Comparison of ENCODE assay signal across 8 mouse cellular contexts in genomic region chr15:12321788-12322621, GRCm38 (mm10). TPM values are rescaled to one million over a fixed set of nuclear protein-coding genes. Genes with fewer than 3 reads are reported as not detected.
DNase-seq lines count a peak whose midpoint lies in the region; ATAC-seq lines count a peak whose summit lies in the region.

1810049J17Rik (minus strand) TSS chr15:12321899.

- peak; percentile 4; the same call in 1 of the 2 replicates for ATAC-seq in hindbrain, embryonic 15.5 days (ENCODE audit: low FRiP score, low read depth)
- peak; percentile 23 for ATAC-seq in limb, embryonic 12.5 days (ENCODE audit: insufficient number of reproducible peaks, insufficient read depth, low FRiP score, low TSS enrichment, low read depth)
- ATAC-seq in midbrain, embryonic 12.5 days (ENCODE audit: low FRiP score, low read depth), result peak; percentile 50

- peak within 1 kb of the TSS; percentile 93 for H3K27ac ChIP-seq in hindbrain, embryonic 15.5 days (replicated peaks)
- peak within 1 kb of the TSS; percentile 95 for H3K27ac ChIP-seq in limb, embryonic 12.5 days
- H3K27ac ChIP-seq in midbrain, embryonic 12.5 days (replicated peaks), result peak within 1 kb of the TSS; percentile 92

- H3K4me2 ChIP-seq in hindbrain, embryonic 15.5 days, result peak within 1 kb of the TSS; percentile 70
- H3K4me2 ChIP-seq in limb, embryonic 12.5 days, result peak within 1 kb of the TSS; percentile 68
- peak within 1 kb of the TSS; percentile 75 for H3K4me2 ChIP-seq in midbrain, embryonic 12.5 days (replicated peaks)

- H3K9me3 ChIP-seq in hindbrain, embryonic 15.5 days, result no peaks in the 10 kb centered on the region
- no peaks in the 10 kb centered on the region for H3K9me3 ChIP-seq in limb, embryonic 12.5 days
- H3K9me3 ChIP-seq in midbrain, embryonic 12.5 days, result no peaks in the 10 kb centered on the region

- peak within 1 kb of the TSS; percentile 89 for H3K9ac ChIP-seq in hindbrain, embryonic 15.5 days
- peak within 1 kb of the TSS; percentile 98 for H3K9ac ChIP-seq in limb, embryonic 12.5 days (replicated peaks)
- peak within 1 kb of the TSS; percentile 91 for H3K9ac ChIP-seq in midbrain, embryonic 12.5 days (replicated peaks)

- DNase-seq in kidney, adult 11 months, result peak; percentile 44
- no peak for DNase-seq in kidney, postnatal 14 days
- DNase-seq in cerebellum, adult 11 months, result peak; percentile 39
- DNase-seq in forelimb bud, embryonic 11.5 days (ENCODE audit: low read depth, low spot score), result peak; percentile 11
- DNase-seq in spleen, postnatal 4 days (ENCODE audit: low spot score in 2 of 2), result peak; percentile 45 to 80

- H3K4me3 ChIP-seq in hindbrain, embryonic 15.5 days, result peak within 1 kb of the TSS; percentile 97
- peak within 1 kb of the TSS; percentile 99 for H3K4me3 ChIP-seq in limb, embryonic 12.5 days (replicated peaks)
- H3K4me3 ChIP-seq in midbrain, embryonic 12.5 days, result peak within 1 kb of the TSS; percentile 95

- no peaks in the 10 kb centered on the region for H3K36me3 ChIP-seq in hindbrain, embryonic 15.5 days
- H3K36me3 ChIP-seq in limb, embryonic 12.5 days, result peaks cover 12% of the 10 kb centered on the region; the same call in 1 of the 2 replicates
- peaks cover 5% of the 10 kb centered on the region; the same call in 1 of the 2 replicates for H3K36me3 ChIP-seq in midbrain, embryonic 12.5 days

- H3K4me1 ChIP-seq in hindbrain, embryonic 15.5 days (replicated peaks), result peaks cover 23% of the 10 kb centered on the region
- H3K4me1 ChIP-seq in limb, embryonic 12.5 days (replicated peaks), result peaks cover 15% of the 10 kb centered on the region
- H3K4me1 ChIP-seq in midbrain, embryonic 12.5 days, result peaks cover 34% of the 10 kb centered on the region

- H3K27me3 ChIP-seq in hindbrain, embryonic 15.5 days, result peaks cover 9% of the 10 kb centered on the region; the same call in 1 of the 2 replicates
- peaks cover 6% of the 10 kb centered on the region for H3K27me3 ChIP-seq in limb, embryonic 12.5 days
- H3K27me3 ChIP-seq in midbrain, embryonic 12.5 days, result peaks cover 18% of the 10 kb centered on the region

- WGBS in hindbrain, embryonic 15.5 days, result under 1% methylated on average over 54 of the region's 70 CpGs
- 1% methylated on average over 63 of the region's 70 CpGs for WGBS in limb, embryonic 12.5 days
- WGBS in midbrain, embryonic 12.5 days, result under 1% methylated on average over 64 of the region's 70 CpGs

RNA-seq across cellular contexts. Expression of gene 1810049J17Rik, which starts in this region (rescaled TPM):
- 0.82 and 1.2 TPM in 2 replicates for polyA plus RNA-seq in hindbrain, embryonic 15.5 days (2015; fragmentation: Nextera tagmentation; extraction: Ambion mirVana)
- polyA plus RNA-seq in limb, embryonic 12.5 days (2016; fragmentation: Nextera tagmentation; extraction: Ambion mirVana), result 0.94 TPM in 1 of 2 replicates, not detected in the other
- polyA plus RNA-seq in midbrain, embryonic 12.5 days (2016; fragmentation: Nextera tagmentation; extraction: Ambion mirVana), result 0.75 TPM in 1 of 2 replicates, not detected in the other

Comparison
In these comparisons a context has a peak if more than half of its experiments do, and no peak if none do; other contexts are left out.
1. Peak in ATAC-seq, H3K4me3 ChIP-seq, H3K27ac ChIP-seq, H3K9ac ChIP-seq and H3K4me2 ChIP-seq in limb, embryonic 12.5 days; RNA of the gene not detected or under 1 TPM.
2. Peak in ATAC-seq, H3K4me3 ChIP-seq, H3K27ac ChIP-seq, H3K9ac ChIP-seq and H3K4me2 ChIP-seq in midbrain, embryonic 12.5 days; RNA of the gene not detected or under 1 TPM.